Mouse (Mus musculus) layer of hippocampus, adult 8-10 months (tissue): Measurements from ENCODE around the gene Sipa1. TPM values are rescaled to one million over a fixed set of nuclear protein-coding genes. Genes with fewer than 3 reads are reported as not detected.

Source experiments
- DNase-seq, 2 experiments: peaks; one replicate each; pipeline ENCODE4 v3.0.0; 2022; ENCODE audit warnings: low spot score in 2 of 2
- microRNA-seq, 2 experiments: library from miRNA; unstranded; fragments of <30 nt; microRNA quantifications; one replicate each; pipeline ENCODE4 v1.2.0; 2022
- total RNA-seq, 4 experiments: library from RNA; stranded (reverse); gene quantifications; 2 replicates each; pipeline ENCODE4 v1.2.4; 2022

Sipa1 gene
- total RNA-seq, 4 experiments from 2014 or later, result 16.2 to 20.4 (median 19.4) TPM

- no peak for DNase-seq
These were observed 55.6 kb downstream of the Sipa1 start for GRCm38 (mm10) chr19:5607705-5608410.

- DNase-seq, result no peak
These were observed 57.3 kb downstream of the Sipa1 start for GRCm38 (mm10) chr19:5606196-5606595.

GRCm38 (mm10) chr19:5605126-5605525 lies 58.4 kb downstream of the Sipa1 start:
- DNase-seq, result peak; percentile 32 to 37

DNA sequence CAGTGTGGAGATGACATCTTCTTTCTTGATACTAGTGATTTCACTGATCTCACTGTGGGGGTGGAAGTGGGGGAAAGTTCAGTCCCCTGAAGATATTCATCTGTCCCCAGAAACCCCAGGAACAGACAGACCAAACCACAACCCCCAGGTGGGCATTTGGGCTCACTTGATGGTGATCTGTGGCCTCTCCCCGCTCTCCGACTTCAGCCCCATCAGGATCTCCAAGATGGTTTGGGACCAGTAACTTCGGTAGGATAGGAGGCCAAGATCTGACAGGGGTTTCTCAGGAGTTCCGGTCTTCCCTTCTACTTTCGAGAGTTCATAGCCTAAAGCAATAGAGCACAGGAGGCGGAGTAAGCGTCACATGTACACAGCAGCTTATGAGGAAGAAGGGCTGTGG lies 59.8 kb downstream of the Sipa1 start:
- DNase-seq, result no peak

GRCm38 (mm10) chr19:5601752-5602541 lies 61.6 kb downstream of the Sipa1 start, which contains the start of gene Rnaseh2c:
Rnaseh2c (plus strand) TSS chr19:5601873.
- DNase-seq, result peak; percentile 70 to 77

Small RNA genes within 50 kb of the gene (microRNA-seq; reads per million reads assigned to microRNA genes)
- gene Mir6987, result 0 to 0.32 reads per million in 2 experiments

Other genes starting within 250 kb of the Sipa1 start
- gene Drap1, start 238.7 kb downstream of the Sipa1 start, total RNA-seq, result 100 to 1,000 TPM; 308 to 358 (median 327) TPM
- 10 to 100 TPM; 64.8 to 71.2 (median 67.6) TPM for gene AI837181, start 238.6 kb downstream of the Sipa1 start, total RNA-seq
- under 1 TPM; 0.20 to 0.67 (median 0.29) TPM for gene Fosl1, start 216.2 kb downstream of the Sipa1 start, total RNA-seq
- 10 to 100 TPM; 31.7 to 33.1 (median 32.4) TPM for gene Ccdc85b, start 205.8 kb downstream of the Sipa1 start, total RNA-seq
- 100 to 1,000 TPM in 1 of 4 experiments, 10 to 100 TPM in 3; 93.5 to 109 (median 96.4) TPM for gene Fibp, start 203.1 kb downstream of the Sipa1 start, total RNA-seq
- gene Ctsw, start 195.2 kb downstream of the Sipa1 start, total RNA-seq, result under 1 TPM in 3 of 4 experiments, not detected in 1; 0.29 to 0.81 (median 0.77) TPM
- gene Efemp2, start 189.8 kb downstream of the Sipa1 start, total RNA-seq, result 10 to 100 TPM; 14.4 to 23.9 (median 22.1) TPM
- gene Mus81, start 175.3 kb downstream of the Sipa1 start, total RNA-seq, result 10 to 100 TPM; 29.0 to 38.5 (median 33.8) TPM
- 1,000 to 10,000 TPM; 1,240 to 1,334 (median 1,291) TPM for gene Cfl1, start 173.3 kb downstream of the Sipa1 start, total RNA-seq
- 10 to 100 TPM in 2 of 4 experiments, 1 to 10 TPM in 2; 7.4 to 12.1 (median 9.6) TPM for gene 1700020D05Rik, start 159.9 kb downstream of the Sipa1 start, total RNA-seq
- gene Snx32, start 153.2 kb downstream of the Sipa1 start, total RNA-seq, result 10 to 100 TPM; 86.8 to 95.2 (median 88.6) TPM
- gene Ovol1, start 103.1 kb downstream of the Sipa1 start, total RNA-seq, result not detected
- 1 to 10 TPM; 5.8 to 8.7 (median 6.6) TPM for gene Ap5b1, start 95.7 kb downstream of the Sipa1 start, total RNA-seq
- gene Rnaseh2c, start 61.8 kb downstream of the Sipa1 start, total RNA-seq, result 10 to 100 TPM; 58.8 to 96.9 (median 78.2) TPM
- 100 to 1,000 TPM in 1 of 4 experiments, 10 to 100 TPM in 3; 81.5 to 105 (median 86.9) TPM for gene Kat5, start 53.5 kb downstream of the Sipa1 start, total RNA-seq
- 10 to 100 TPM; 18.8 to 32.7 (median 23.7) TPM for gene Rela, start 26.2 kb downstream of the Sipa1 start, total RNA-seq
- gene Map3k11, start 25.0 kb upstream of the Sipa1 start, total RNA-seq, result 10 to 100 TPM; 16.9 to 21.3 (median 18.7) TPM
- gene Pcnx3, start 25.2 kb upstream of the Sipa1 start, total RNA-seq, result 10 to 100 TPM; 74.5 to 80.9 (median 77.0) TPM
- under 1 TPM in 1 of 4 experiments, not detected in 3; 0.43 TPM for gene Kcnk7, start 40.7 kb upstream of the Sipa1 start, total RNA-seq
- 10 to 100 TPM; 12.4 to 17.8 (median 16.4) TPM for gene Ehbp1l1, start 62.6 kb upstream of the Sipa1 start, total RNA-seq
- gene Fam89b, start 65.9 kb upstream of the Sipa1 start, total RNA-seq, result 10 to 100 TPM; 22.5 to 31.3 (median 27.4) TPM
- 10 to 100 TPM; 30.4 to 40.5 (median 33.1) TPM for gene Ltbp3, start 77.2 kb upstream of the Sipa1 start, total RNA-seq
- gene Scyl1, start 107.7 kb upstream of the Sipa1 start, total RNA-seq, result 10 to 100 TPM; 77.7 to 94.4 (median 88.1) TPM
- 10 to 100 TPM; 10.4 to 20.8 (median 16.3) TPM for gene Frmd8, start 211.6 kb upstream of the Sipa1 start, total RNA-seq
- 1 to 10 TPM; 3.1 to 7.1 (median 4.5) TPM for gene Slc25a45, start 214.1 kb upstream of the Sipa1 start, total RNA-seq
- gene Tigd3, start 230.4 kb upstream of the Sipa1 start, total RNA-seq, result 1 to 10 TPM; 2.2 to 3.5 (median 2.9) TPM
- gene Dpf2, start 249.3 kb upstream of the Sipa1 start, total RNA-seq, result 100 to 1,000 TPM in 1 of 4 experiments, 10 to 100 TPM in 3; 89.6 to 135 (median 97.5) TPM